Mouse (Mus musculus) midbrain, embryonic 11.5 days (tissue): ENCODE data around the gene Tcf25. TPM values are rescaled to one million over a fixed set of nuclear protein-coding genes. Genes with fewer than 3 reads are reported as not detected.
A peak's percentile ranks its signal among the peaks of the same experiment; 100 is the strongest.
"Not testable (repeated sequence)": the region's sequence is repeated elsewhere in the genome, so short reads cannot be mapped to it uniquely, and the experiment has no call there.

Experiments
- ATAC-seq: fragments of 200-750 bp; cut with Nextera tagmentation; 2 replicates; pipeline ENCODE4 v1.8.0; 2017; ENCODE audit warnings: moderate TSS enrichment, moderate library complexity; ENCODE audit not compliant: low FRiP score
- DNase-seq: peaks from one replicate; pipeline ENCODE4 v3.0.0; 2015; ENCODE audit warnings: low spot score; ENCODE audit errors: missing footprints
- H3K27ac ChIP-seq: fragments of 300-500 bp; sonication (generic); 2 replicates; pipeline ENCODE4 v1.5.1; 2014; ENCODE audit warnings: low read depth, low read length
- H3K27me3 ChIP-seq: fragments of 300-500 bp; sonication (generic); 2 replicates; pipeline ENCODE4 v1.6.1; 2014; ENCODE audit warnings: mild to moderate bottlenecking, low read length, moderate library complexity, mixed read lengths; ENCODE audit not compliant: control insufficient read depth, insufficient read depth
- H3K36me3 ChIP-seq: fragments of 300-500 bp; sonication (generic); 2 replicates; pipeline ENCODE4 v1.6.1; 2014; ENCODE audit warnings: mild to moderate bottlenecking, low read length, moderate library complexity, mixed read lengths; ENCODE audit not compliant: control insufficient read depth, insufficient read depth
- H3K4me1 ChIP-seq: fragments of 300-500 bp; sonication (generic); 2 replicates; pipeline ENCODE4 v1.6.1; 2014; ENCODE audit warnings: low read length; ENCODE audit not compliant: control insufficient read depth, insufficient read depth
- H3K4me2 ChIP-seq: fragments of 300-500 bp; sonication (generic); 2 replicates; pipeline ENCODE4 v1.6.1; 2014; ENCODE audit warnings: mild to moderate bottlenecking, moderate library complexity
- H3K4me3 ChIP-seq: fragments of 300-500 bp; sonication (generic); 2 replicates; pipeline ENCODE4 v1.5.1; 2014; ENCODE audit warnings: low read depth, low read length
- H3K9ac ChIP-seq: fragments of 300-500 bp; sonication (generic); 2 replicates; pipeline ENCODE4 v1.6.1; 2014; ENCODE audit warnings: low read length
- H3K9me3 ChIP-seq: fragments of 300-500 bp; sonication (generic); 2 replicates; pipeline ENCODE4 v1.6.1; 2016; ENCODE audit warnings: low read length; ENCODE audit not compliant: control insufficient read depth
- WGBS: fragments of 180-500 bp; shearing (Covaris S2); extraction: QIAGEN DNeasy Blood & Tissue Kit; methylation state at CpG from one replicate; pipeline ENCODE4 v1.1.7; 2014; 5-methylcytosine and 5-hydroxymethylcytosine counted together
- polyA plus RNA-seq: library from polyadenylated mRNA; unstranded; fragments of >200 nt; fragmentation: Nextera tagmentation; extraction: Ambion mirVana; gene quantifications from 2 replicates; pipeline ENCODE4 v1.2.1, GENCODE M21; 2014

Gene Tcf25
- polyA plus RNA-seq, 1 experiment from 2014 or later: 181 TPM

GRCm38 (mm10) chr8:123410788-123411187, 37.2 kb downstream of the Tcf25 start:
- Histone ChIP-seq H3K4me2 (peak overlapping the region; percentile 64), H3K9ac (peak overlapping the region; percentile 89), H3K36me3 (no peaks in the 10 kb centered on the region), H3K9me3 (no peaks in the 10 kb centered on the region), H3K27ac (peak overlapping the region; percentile 87), H3K4me1 (peaks cover 29% of the 10 kb centered on the region), H3K27me3 (peaks cover 5% of the 10 kb centered on the region), H3K4me3 (peak overlapping the region; percentile 66)
- DNase-seq (no peak), ATAC-seq (peak; percentile 31)
- 5% methylated on average over 11 of the region's 11 CpGs for WGBS

GRCm38 (mm10) chr8:123411246-123411645, 37.7 kb downstream of the Tcf25 start, which contains the start of gene Tubb3:
Gene Tubb3, plus strand, starts transcription at chr8:123411424.
- WGBS: 0% methylated on average over 28 of the region's 29 CpGs
- H3K4me3 ChIP-seq: peak within 1 kb of the TSS; percentile 66
- H3K9me3 ChIP-seq: no peaks in the 10 kb centered on the region
- peak; percentile 91 for ATAC-seq
- H3K4me1 ChIP-seq: peaks cover 29% of the 10 kb centered on the region
- peaks cover 5% of the 10 kb centered on the region for H3K27me3 ChIP-seq
- H3K36me3 ChIP-seq: no peaks in the 10 kb centered on the region
- DNase-seq: peak; percentile 99
- H3K27ac ChIP-seq: peak within 1 kb of the TSS; percentile 89
- peak within 1 kb of the TSS; percentile 64 for H3K4me2 ChIP-seq
- peak within 1 kb of the TSS; percentile 89 for H3K9ac ChIP-seq

- H3K4me3 ChIP-seq: peak overlapping the region; percentile 66
- H3K9ac ChIP-seq: peak overlapping the region; percentile 89
- H3K27me3 ChIP-seq: peaks cover 5% of the 10 kb centered on the region
- DNase-seq: peak; percentile 94
- peak; percentile 36 for ATAC-seq
- no peaks in the 10 kb centered on the region for H3K36me3 ChIP-seq
- no peaks in the 10 kb centered on the region for H3K9me3 ChIP-seq
- peaks cover 31% of the 10 kb centered on the region for H3K4me1 ChIP-seq
- peak overlapping the region; percentile 64 for H3K4me2 ChIP-seq
- 4% methylated on average over 16 of the region's 16 CpGs for WGBS
- peak overlapping the region; percentile 89 for H3K27ac ChIP-seq
These were observed 38.3 kb downstream of the Tcf25 start for GRCm38 (mm10) chr8:123411781-123412327.

DNA sequence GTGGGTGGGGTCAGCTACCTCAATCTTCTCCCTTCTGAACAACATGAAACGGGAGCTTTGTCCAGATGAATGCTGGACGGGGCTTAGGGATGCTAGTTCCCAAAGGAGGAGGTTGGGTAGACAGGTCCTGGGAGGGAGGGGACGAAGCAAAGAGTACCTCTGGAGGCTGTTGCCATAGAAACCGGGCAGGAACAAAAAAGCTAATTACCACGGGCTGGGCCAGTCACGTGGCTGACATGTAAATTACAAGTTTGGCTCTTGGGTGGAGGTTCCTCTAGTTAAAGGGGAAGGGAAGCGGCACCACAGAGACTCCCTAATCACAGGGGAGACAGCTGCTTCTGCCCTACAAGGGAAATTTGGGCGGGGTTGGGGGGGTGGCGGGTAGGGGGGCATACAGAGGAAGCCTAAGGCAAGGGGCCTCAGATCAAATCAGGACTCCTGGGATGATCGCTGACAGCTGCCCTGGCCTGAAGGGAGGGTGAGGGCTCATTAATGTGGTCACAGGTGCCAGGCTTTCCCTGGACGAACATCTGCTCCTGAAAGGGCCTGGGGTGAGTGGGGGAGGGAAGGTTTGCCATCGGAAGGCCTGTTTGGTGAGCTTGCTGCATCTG, 39.1 kb downstream of the Tcf25 start:
- H3K4me1 ChIP-seq: peaks cover 31% of the 10 kb centered on the region
- peak overlapping the region; percentile 89 for H3K9ac ChIP-seq
- ATAC-seq (peak; percentile 55), DNase-seq (peak; percentile 96)
- WGBS: 0% methylated on average over 12 of the region's 12 CpGs
- peak overlapping the region; percentile 64 for H3K4me2 ChIP-seq
- peaks cover 5% of the 10 kb centered on the region for H3K27me3 ChIP-seq
- H3K4me3 ChIP-seq: peak overlapping the region; percentile 66
- no peaks in the 10 kb centered on the region for H3K9me3 ChIP-seq
- no peaks in the 10 kb centered on the region for H3K36me3 ChIP-seq
- peak overlapping the region; percentile 89 for H3K27ac ChIP-seq

DNA sequence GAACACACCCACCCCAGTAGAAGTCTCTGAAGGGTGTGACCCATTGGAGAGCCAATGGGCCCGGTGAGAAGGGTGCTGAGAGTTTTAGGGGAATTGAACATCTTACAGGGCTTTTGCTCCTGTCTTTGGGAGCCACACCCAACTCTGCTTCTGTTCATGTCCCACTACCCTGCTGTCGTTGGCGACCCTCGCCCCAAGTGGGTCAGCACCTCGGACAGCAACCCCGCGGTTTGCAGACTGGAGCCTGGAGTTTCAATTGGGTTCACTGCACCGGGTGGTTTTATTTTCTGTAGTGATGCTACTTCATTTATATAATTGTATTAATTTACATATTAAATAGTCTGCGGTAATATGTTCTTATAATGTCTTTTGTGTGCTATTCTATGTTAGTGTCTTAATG, 40.7 kb downstream of the Tcf25 start:
- Histone ChIP-seq H3K4me3 (peak overlapping the region; percentile 66), H3K9me3 (no peaks in the 10 kb centered on the region), H3K36me3 (peaks cover 8% of the 10 kb centered on the region; the same call in 1 of the 2 replicates), H3K9ac (peak overlapping the region; percentile 59), H3K27ac (no peak overlapping the region; the same call in 1 of the 2 replicates), H3K4me1 (peaks cover 28% of the 10 kb centered on the region), H3K27me3 (peaks cover 5% of the 10 kb centered on the region), H3K4me2 (peak overlapping the region; percentile 64)
- ATAC-seq: no peak
- WGBS: 18% methylated on average over 9 of the region's 9 CpGs
- peak; percentile 93 for DNase-seq

- not testable (repeated sequence) for H3K36me3 ChIP-seq, H3K9ac ChIP-seq, H3K27ac ChIP-seq, H3K27me3 ChIP-seq, H3K9me3 ChIP-seq, ATAC-seq
- Histone ChIP-seq H3K4me2 (peak overlapping the region; percentile 64), H3K4me1 (peaks cover 22% of the 10 kb centered on the region), H3K4me3 (peak overlapping the region; percentile 66; the same call in 1 of the 2 replicates)
- peak; percentile 84 for DNase-seq
- 88% methylated on average over 5 of the region's 5 CpGs for WGBS
These were observed 41.6 kb downstream of the Tcf25 start for GRCm38 (mm10) chr8:123414997-123415696.

DNA sequence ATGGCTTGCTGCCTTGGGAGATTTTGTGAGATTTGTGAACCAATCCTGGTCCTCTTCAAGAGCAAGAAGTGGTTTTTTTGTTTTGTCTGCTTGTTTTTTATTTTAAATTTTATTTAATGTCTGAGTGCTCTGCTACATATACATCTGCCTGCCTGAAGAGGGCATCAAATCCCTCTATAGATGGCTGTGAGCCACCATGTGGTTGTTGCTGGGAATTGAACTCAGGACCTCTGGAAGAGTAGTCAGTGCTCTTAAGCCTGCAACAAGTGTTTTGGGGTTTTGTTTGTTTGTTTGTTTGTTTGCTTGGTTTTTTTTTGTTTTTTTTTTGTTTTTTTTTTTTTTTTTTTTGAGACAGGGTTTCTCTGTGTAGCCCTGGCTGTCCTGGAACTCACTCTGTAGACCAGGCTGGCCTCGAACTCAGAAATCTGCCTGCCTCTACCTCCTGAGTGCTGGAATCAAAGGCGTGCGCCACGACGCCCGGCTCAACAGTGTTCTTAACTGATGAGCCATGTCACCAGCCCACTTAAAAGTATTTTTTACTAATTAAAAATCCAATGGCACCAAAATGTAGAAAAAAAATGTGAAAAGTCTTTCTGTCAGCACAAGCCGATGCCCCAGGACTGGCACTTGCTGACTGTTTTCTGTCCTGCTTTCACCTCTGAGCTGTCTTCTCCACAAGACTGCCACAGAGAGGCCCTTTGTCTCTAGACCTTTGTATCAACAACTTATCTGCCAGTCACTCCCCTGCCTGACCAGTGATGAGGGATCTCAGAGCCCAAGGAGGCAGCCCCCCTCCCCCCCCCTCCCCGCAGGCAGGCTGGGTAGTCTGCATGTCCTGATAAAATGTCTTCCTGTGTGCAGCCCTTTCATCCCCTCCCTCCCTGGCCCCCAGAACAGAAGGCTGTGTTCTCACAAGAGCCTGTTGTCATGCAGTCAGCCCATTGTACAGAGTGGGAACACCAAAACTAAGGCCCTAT, 42.7 kb downstream of the Tcf25 start:
- Histone ChIP-seq H3K27me3 (peaks cover 3% of the 10 kb centered on the region), H3K4me2 (peak overlapping the region; percentile 31; the same call in 1 of the 2 replicates), H3K9ac (no peak overlapping the region), H3K4me3 (0 out of 2 replicates have a peak overlapping the region, but pooled peaks have one; percentile 0), H3K4me1 (peaks cover 16% of the 10 kb centered on the region), H3K27ac (no peak overlapping the region), H3K9me3 (no peaks in the 10 kb centered on the region), H3K36me3 (peaks cover 17% of the 10 kb centered on the region; the same call in 1 of the 2 replicates)
- ATAC-seq (no peak), DNase-seq (peak; percentile 83)
- 85% methylated on average over 8 of the region's 8 CpGs for WGBS

DNA sequence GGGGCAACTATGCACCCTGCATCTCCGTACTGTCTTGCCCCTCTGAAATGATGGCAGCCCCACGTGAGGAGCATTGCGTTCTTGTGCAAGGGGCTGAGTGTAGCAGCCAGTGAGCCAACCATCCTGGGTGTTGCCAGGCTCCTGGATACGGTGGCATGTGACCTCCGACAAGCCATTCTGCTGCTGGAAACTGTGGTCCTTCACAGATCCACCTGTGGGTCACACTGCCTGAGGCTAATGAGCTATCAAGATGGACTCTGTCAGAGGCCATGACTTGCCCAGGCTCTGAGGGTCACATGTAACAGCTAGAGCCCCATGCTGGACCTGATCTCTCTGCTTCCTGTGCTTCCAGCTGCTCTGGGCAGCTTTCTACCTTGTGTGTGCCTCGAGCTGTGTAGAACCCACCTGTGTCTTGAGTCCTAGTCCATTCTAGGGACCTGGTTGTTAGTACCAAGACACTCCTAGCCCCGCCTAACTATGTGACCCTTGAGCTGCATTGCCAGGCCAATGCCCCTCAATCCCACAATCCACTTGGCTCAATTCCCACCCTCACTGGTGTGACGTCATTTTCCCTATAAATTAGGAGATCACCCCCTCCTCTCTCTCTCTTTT, 43.5 kb downstream of the Tcf25 start:
- peaks cover 3% of the 10 kb centered on the region for H3K27me3 ChIP-seq
- H3K4me3 ChIP-seq: no peak overlapping the region
- DNase-seq (peak; percentile 61), ATAC-seq (no peak)
- no peak overlapping the region for H3K27ac ChIP-seq
- no peak overlapping the region for H3K9ac ChIP-seq
- H3K9me3 ChIP-seq: no peaks in the 10 kb centered on the region
- H3K4me2 ChIP-seq: no peak overlapping the region
- peaks cover 16% of the 10 kb centered on the region for H3K4me1 ChIP-seq
- peaks cover 17% of the 10 kb centered on the region for H3K36me3 ChIP-seq
- WGBS: 86% methylated on average over 8 of the region's 8 CpGs
